Mouse (Mus musculus): ENCODE results near the gene Foxp3. TPM values are rescaled to one million over a fixed set of nuclear protein-coding genes. Genes with fewer than 3 reads are reported as not detected.

Foxp3 gene
- polyA plus RNA-seq, 1 experiment from 2014 or later: not detected

- ATAC-seq (ENCODE audit: low FRiP score, low TSS enrichment): no peak
- no peaks in the 10 kb centered on the region for H3K9me3 ChIP-seq (ENCODE audit: control insufficient read depth, low read length)
- H3K36me3 ChIP-seq (ENCODE audit: control insufficient read depth, insufficient read depth, low read length): no peaks in the 10 kb centered on the region
- WGBS: 88% methylated on average over 2 of the region's 2 CpGs
- no peaks in the 10 kb centered on the region for H3K27me3 ChIP-seq (ENCODE audit: control insufficient read depth, insufficient read depth, low read length)
- H3K9ac ChIP-seq (ENCODE audit: low read length): no peak overlapping the region
- no peak overlapping the region for H3K4me2 ChIP-seq (replicated peaks; ENCODE audit: low read depth)
- no peak overlapping the region for H3K4me3 ChIP-seq (ENCODE audit: low read depth, low read length)
- no peak overlapping the region for H3K27ac ChIP-seq (replicated peaks)
- TF ChIP-seq EP300 (optimal IDR thresholded peaks at IDR 0.05) (no peak), CTCF (IDR thresholded peaks at IDR 0.05; ENCODE audit: low read depth) (no peak)
- H3K4me1 ChIP-seq (replicated peaks; ENCODE audit: control insufficient read depth, insufficient read depth): no peaks in the 10 kb centered on the region
- DNase-seq (ENCODE audit: low spot score): no peak
Measured at GRCm38 (mm10) chrX:7581151-7581550, 7.7 kb downstream of the Foxp3 start.

GRCm38 (mm10) chrX:7583881-7584280, 10.4 kb downstream of the Foxp3 start:
- H3K4me1 ChIP-seq (replicated peaks; ENCODE audit: control insufficient read depth, insufficient read depth): no peaks in the 10 kb centered on the region
- no peak overlapping the region for H3K4me2 ChIP-seq (replicated peaks; ENCODE audit: low read depth)
- no peaks in the 10 kb centered on the region for H3K27me3 ChIP-seq (ENCODE audit: control insufficient read depth, insufficient read depth, low read length)
- no peak for ATAC-seq (ENCODE audit: low FRiP score, low TSS enrichment)
- no peak overlapping the region for H3K27ac ChIP-seq (replicated peaks)
- H3K4me3 ChIP-seq (ENCODE audit: low read depth, low read length): no peak overlapping the region
- no peak for TF ChIP-seq EP300 (optimal IDR thresholded peaks at IDR 0.05)
- TF ChIP-seq CTCF (IDR thresholded peaks at IDR 0.05; ENCODE audit: low read depth): no peak
- 92% methylated on average over 11 of the region's 11 CpGs for WGBS
- DNase-seq (ENCODE audit: low spot score): no peak
- no peaks in the 10 kb centered on the region for H3K36me3 ChIP-seq (ENCODE audit: control insufficient read depth, insufficient read depth, low read length)
- no peaks in the 10 kb centered on the region for H3K9me3 ChIP-seq (ENCODE audit: control insufficient read depth, low read length)
- no peak overlapping the region for H3K9ac ChIP-seq (ENCODE audit: low read length)

GRCm38 (mm10) chrX:7586356-7586755, 12.9 kb downstream of the Foxp3 start:
- Histone ChIP-seq H3K4me3 (ENCODE audit: low read depth, low read length) (no peak overlapping the region), H3K27me3 (ENCODE audit: control insufficient read depth, insufficient read depth, low read length) (no peaks in the 10 kb centered on the region), H3K36me3 (ENCODE audit: control insufficient read depth, insufficient read depth, low read length) (no peaks in the 10 kb centered on the region), H3K9me3 (ENCODE audit: control insufficient read depth, low read length) (no peaks in the 10 kb centered on the region), H3K27ac (replicated peaks) (no peak overlapping the region), H3K4me2 (replicated peaks; ENCODE audit: low read depth) (no peak overlapping the region), H3K4me1 (replicated peaks; ENCODE audit: control insufficient read depth, insufficient read depth) (no peaks in the 10 kb centered on the region), H3K9ac (ENCODE audit: low read length) (no peak overlapping the region)
- TF ChIP-seq EP300 (optimal IDR thresholded peaks at IDR 0.05) (no peak), CTCF (IDR thresholded peaks at IDR 0.05; ENCODE audit: low read depth) (no peak)
- 93% methylated on average over 4 of the region's 5 CpGs for WGBS
- DNase-seq (ENCODE audit: low spot score) (no peak), ATAC-seq (ENCODE audit: low FRiP score, low TSS enrichment) (no peak)

GRCm38 (mm10) chrX:7595371-7595770, 21.9 kb downstream of the Foxp3 start:
- DNase-seq (ENCODE audit: low spot score) (no peak), ATAC-seq (ENCODE audit: low FRiP score, low TSS enrichment) (no peak)
- H3K27ac ChIP-seq (replicated peaks): no peak overlapping the region
- no peaks in the 10 kb centered on the region for H3K4me1 ChIP-seq (replicated peaks; ENCODE audit: control insufficient read depth, insufficient read depth)
- no peak overlapping the region for H3K9ac ChIP-seq (ENCODE audit: low read length)
- no peak overlapping the region for H3K4me3 ChIP-seq (ENCODE audit: low read depth, low read length)
- 81% methylated on average over 9 of the region's 9 CpGs for WGBS
- H3K27me3 ChIP-seq (ENCODE audit: control insufficient read depth, insufficient read depth, low read length): no peaks in the 10 kb centered on the region
- no peak overlapping the region for H3K4me2 ChIP-seq (replicated peaks; ENCODE audit: low read depth)
- no peaks in the 10 kb centered on the region for H3K9me3 ChIP-seq (ENCODE audit: control insufficient read depth, low read length)
- TF ChIP-seq EP300 (optimal IDR thresholded peaks at IDR 0.05) (no peak), CTCF (IDR thresholded peaks at IDR 0.05; ENCODE audit: low read depth) (no peak)
- no peaks in the 10 kb centered on the region for H3K36me3 ChIP-seq (ENCODE audit: control insufficient read depth, insufficient read depth, low read length)

GRCm38 (mm10) chrX:7604004-7604403, 30.6 kb downstream of the Foxp3 start:
- WGBS: 78% methylated on average over 7 of the region's 7 CpGs
- ATAC-seq (ENCODE audit: low FRiP score, low TSS enrichment) (no peak), DNase-seq (ENCODE audit: low spot score) (no peak)
- H3K4me1 ChIP-seq (replicated peaks; ENCODE audit: control insufficient read depth, insufficient read depth): no peaks in the 10 kb centered on the region
- no peak for TF ChIP-seq EP300 (optimal IDR thresholded peaks at IDR 0.05)
- no peak for TF ChIP-seq CTCF (IDR thresholded peaks at IDR 0.05; ENCODE audit: low read depth)
- H3K4me2 ChIP-seq (replicated peaks; ENCODE audit: low read depth): no peak overlapping the region
- H3K27me3 ChIP-seq (ENCODE audit: control insufficient read depth, insufficient read depth, low read length): no peaks in the 10 kb centered on the region
- H3K27ac ChIP-seq (replicated peaks): no peak overlapping the region
- no peak overlapping the region for H3K9ac ChIP-seq (ENCODE audit: low read length)
- no peaks in the 10 kb centered on the region for H3K9me3 ChIP-seq (ENCODE audit: control insufficient read depth, low read length)
- no peak overlapping the region for H3K4me3 ChIP-seq (ENCODE audit: low read depth, low read length)
- no peaks in the 10 kb centered on the region for H3K36me3 ChIP-seq (ENCODE audit: control insufficient read depth, insufficient read depth, low read length)

- ATAC-seq (ENCODE audit: low FRiP score, low TSS enrichment): peak; percentile 95
- Histone ChIP-seq H3K9ac (ENCODE audit: low read length) (peak within 1 kb of the TSS; percentile 45), H3K4me3 (ENCODE audit: low read depth, low read length) (peak within 1 kb of the TSS; percentile 44), H3K4me1 (replicated peaks; ENCODE audit: control insufficient read depth, insufficient read depth) (no peaks in the 10 kb centered on the region), H3K4me2 (replicated peaks; ENCODE audit: low read depth) (peak within 1 kb of the TSS; percentile 52), H3K9me3 (ENCODE audit: control insufficient read depth, low read length) (no peaks in the 10 kb centered on the region), H3K27ac (replicated peaks) (no peak within 1 kb of the TSS), H3K27me3 (ENCODE audit: control insufficient read depth, insufficient read depth, low read length) (no peaks in the 10 kb centered on the region), H3K36me3 (ENCODE audit: control insufficient read depth, insufficient read depth, low read length) (no peaks in the 10 kb centered on the region)
- WGBS: 18% methylated on average over 28 of the region's 28 CpGs
- TF ChIP-seq CTCF (IDR thresholded peaks at IDR 0.05; ENCODE audit: low read depth) (no peak), EP300 (optimal IDR thresholded peaks at IDR 0.05) (no peak)
- DNase-seq (ENCODE audit: low spot score): peak; percentile 84
Measured at GRCm38 (mm10) chrX:7604879-7605574, 31.6 kb downstream of the Foxp3 start, which contains the start of gene Ccdc22. Gene Ccdc22, minus strand, starts transcription at chrX:7605517.
